Mouse (Mus musculus) MEL (cell line): ENCODE measurements at regions not wholly inside any gene's neighbourhood (a gene's known extent, or its start where the extent isn't known, plus 50 kb on each side); places are given as distances from the start of the nearest gene placed in this dataset.

ENCODE experiments used
- DNase-seq: peaks from one replicate; pipeline ENCODE4 v3.0.0; 2011; ENCODE audit warnings: low read depth, low spot score
- H3K27ac ChIP-seq: 2 replicates; pipeline ENCODE4 v1.5.1; 2012; ENCODE audit warnings: low read depth, mild to moderate bottlenecking, control low read depth, low read length, moderate library complexity; ENCODE audit not compliant: control insufficient read depth
- H3K27me3 ChIP-seq, 2 experiments: fragments of 150-350 bp in 1 of 2; sonication (generic) in 1 of 2; 2 replicates each; pipeline ENCODE4 v1.6.1; 2012; ENCODE audit warnings: low read length in 2 of 2, mild to moderate bottlenecking in 2 of 2, improper control_type of control experiment in 1 of 2, moderate library complexity in 1 of 2; ENCODE audit not compliant: insufficient read depth in 2 of 2, control insufficient read depth in 1 of 2
- H3K36me3 ChIP-seq, 2 experiments: 2 replicates each; pipeline ENCODE4 v1.6.1; 2012 to 2014; ENCODE audit warnings: low read length in 2 of 2, improper control_type of control experiment in 1 of 2, inconsistent platforms in 1 of 2, mild to moderate bottlenecking in 1 of 2; ENCODE audit not compliant: insufficient read depth in 2 of 2, control insufficient read depth in 1 of 2
- H3K4me1 ChIP-seq, 2 experiments: fragments of 150-350 bp in 1 of 2; sonication (generic) in 1 of 2; 2 replicates each; pipeline ENCODE4 v1.6.1; 2012; ENCODE audit warnings: low read length in 2 of 2, improper control_type of control experiment in 1 of 2, mild to moderate bottlenecking in 1 of 2; ENCODE audit not compliant: insufficient read depth in 2 of 2, control insufficient read depth in 1 of 2
- H3K4me3 ChIP-seq, 2 experiments: fragments of 150-350 bp in 1 of 2; sonication (generic) in 1 of 2; 2 replicates each; pipeline ENCODE4 v1.5.1; 2012; ENCODE audit warnings: low read depth in 2 of 2, low read length in 2 of 2, mild to moderate bottlenecking in 2 of 2, moderate library complexity in 2 of 2, control low read depth in 1 of 2, improper control_type of control experiment in 1 of 2; ENCODE audit not compliant: control insufficient read depth in 1 of 2, insufficient read depth in 1 of 2
- H3K79me2 ChIP-seq: 2 replicates; pipeline ENCODE4 v1.6.1; 2012; ENCODE audit warnings: mild to moderate bottlenecking, low read length, moderate library complexity; ENCODE audit not compliant: control insufficient read depth, poor library complexity, insufficient read depth
- H3K9ac ChIP-seq: 2 replicates; pipeline ENCODE4 v1.6.1; 2012; ENCODE audit warnings: low read depth, mild to moderate bottlenecking, control low read depth, low read length, moderate library complexity; ENCODE audit not compliant: control insufficient read depth, poor library complexity, severe bottlenecking
- H3K9me3 ChIP-seq: fragments of 150-350 bp; sonication (generic); replicated peaks from 2 replicates; pipeline ENCODE4 v1.6.1; 2012; ENCODE audit warnings: mild to moderate bottlenecking, low read length, improper control_type of control experiment, moderate library complexity; ENCODE audit not compliant: insufficient read depth
- CHD1 ChIP-seq: IDR thresholded peaks from 2 replicates; pipeline ENCODE4 v1.6.1; 2012; ENCODE audit warnings: low read depth, mild to moderate bottlenecking, inconsistent platforms, low read length, improper control_type of control experiment
- CHD2 ChIP-seq: IDR thresholded peaks from 2 replicates; pipeline ENCODE4 v1.6.1; 2011; ENCODE audit warnings: low read length, improper control_type of control experiment
- ELF1 ChIP-seq: IDR thresholded peaks from 2 replicates; pipeline ENCODE4 v1.6.1; 2014; ENCODE audit warnings: low read depth, mild to moderate bottlenecking, inconsistent platforms, low read length, improper control_type of control experiment, moderate library complexity
- ETS1 ChIP-seq: IDR thresholded peaks from 2 replicates; pipeline ENCODE4 v1.6.1; 2012; ENCODE audit warnings: low read depth, mild to moderate bottlenecking, inconsistent platforms, low read length, improper control_type of control experiment, moderate library complexity
- GABPA ChIP-seq: IDR thresholded peaks from 2 replicates; pipeline ENCODE4 v1.6.1; 2012; ENCODE audit warnings: low read depth, mild to moderate bottlenecking, inconsistent platforms, low read length, improper control_type of control experiment, moderate library complexity
- GATA1 ChIP-seq: IDR thresholded peaks from 2 replicates; pipeline ENCODE4 v1.6.1; 2011; ENCODE audit warnings: low read depth, low read length, improper control_type of control experiment
- MAFK ChIP-seq: IDR thresholded peaks from 2 replicates; pipeline ENCODE4 v1.6.1; 2011; ENCODE audit warnings: low read depth, mild to moderate bottlenecking, low read length, improper control_type of control experiment, borderline replicate concordance
- MAZ ChIP-seq: IDR thresholded peaks from 2 replicates; pipeline ENCODE4 v1.6.1; 2012; ENCODE audit warnings: low read depth, mild to moderate bottlenecking, inconsistent platforms, low read length, improper control_type of control experiment
- NELFE ChIP-seq: IDR thresholded peaks from 2 replicates; pipeline ENCODE4 v1.6.1; 2011; ENCODE audit warnings: low read depth, low read length, improper control_type of control experiment
- NRF1 ChIP-seq: IDR thresholded peaks from 2 replicates; pipeline ENCODE4 v1.6.1; 2014; ENCODE audit warnings: low read depth, mild to moderate bottlenecking, inconsistent platforms, low read length, improper control_type of control experiment, moderate library complexity; ENCODE audit not compliant: poor library complexity, insufficient read depth, severe bottlenecking
- RAD21 ChIP-seq: IDR thresholded peaks from 2 replicates; pipeline ENCODE4 v1.6.1; 2011; ENCODE audit warnings: mild to moderate bottlenecking, low read depth, low read length, improper control_type of control experiment
- RCOR1 ChIP-seq: IDR thresholded peaks from 2 replicates; pipeline ENCODE4 v1.6.1; 2012; ENCODE audit warnings: low read depth, mild to moderate bottlenecking, inconsistent platforms, low read length, improper control_type of control experiment
- TBP ChIP-seq: IDR thresholded peaks from 2 replicates; pipeline ENCODE4 v1.8.0; 2011; ENCODE audit warnings: low read depth, low read length, improper control_type of control experiment
- TCF12 ChIP-seq: IDR thresholded peaks from 2 replicates; pipeline ENCODE4 v1.6.1; 2014; ENCODE audit warnings: low read depth, mild to moderate bottlenecking, inconsistent platforms, low read length, improper control_type of control experiment, moderate library complexity
- UBTF ChIP-seq: IDR thresholded peaks from 2 replicates; pipeline ENCODE4 v1.6.1; 2012; ENCODE audit warnings: low read depth, mild to moderate bottlenecking, inconsistent platforms, low read length, improper control_type of control experiment, moderate library complexity, borderline replicate concordance; ENCODE audit not compliant: insufficient read depth
- ZKSCAN1 ChIP-seq: IDR thresholded peaks from 2 replicates; pipeline ENCODE4 v1.6.1; 2012; ENCODE audit warnings: low read depth, mild to moderate bottlenecking, inconsistent platforms, low read length, improper control_type of control experiment, moderate library complexity
- ZMIZ1 ChIP-seq: IDR thresholded peaks from 2 replicates; pipeline ENCODE4 v1.6.1; 2012; ENCODE audit warnings: low read depth, mild to moderate bottlenecking, inconsistent platforms, low read length, improper control_type of control experiment, moderate library complexity
- ZNF384 ChIP-seq: IDR thresholded peaks from 2 replicates; pipeline ENCODE4 v1.6.1; 2012; ENCODE audit warnings: low read depth, mild to moderate bottlenecking, inconsistent platforms, low read length, improper control_type of control experiment

- Histone ChIP-seq H3K9me3 (no peaks in the 10 kb centered on the region), H3K79me2 (no peaks in the 10 kb centered on the region), H3K36me3 (no peaks in the 10 kb centered on the region), H3K27me3 (no peaks in the 10 kb centered on the region), H3K4me1 (no peaks in the 10 kb centered on the region), H3K9ac (no peak overlapping the region), H3K27ac (no peak overlapping the region), H3K4me3 (no peak overlapping the region)
- TF ChIP-seq GATA1 = no peak
- no peak for TF ChIP-seq ETS1
- no peak for DNase-seq
These were observed 58.3 kb downstream of the Gm10358 start for GRCm38 (mm10) chr8:75348047-75348446.

- Histone ChIP-seq H3K4me3 (no peak overlapping the region), H3K27ac (no peak overlapping the region), H3K79me2 (no peaks in the 10 kb centered on the region), H3K9ac (no peak overlapping the region), H3K36me3 (no peaks in the 10 kb centered on the region), H3K4me1 (no peaks in the 10 kb centered on the region), H3K9me3 (no peaks in the 10 kb centered on the region), H3K27me3 (no peaks in the 10 kb centered on the region)
- TF ChIP-seq ZKSCAN1 = no peak
- TF ChIP-seq NELFE = no peak
- no peak for TF ChIP-seq GABPA
- TF ChIP-seq UBTF = no peak
- no peak for TF ChIP-seq RAD21
- no peak for TF ChIP-seq MAZ
- TF ChIP-seq TCF12 = no peak
- TF ChIP-seq ZMIZ1 = no peak
- no peak for TF ChIP-seq ETS1
- TF ChIP-seq MAFK = no peak
- TF ChIP-seq TBP = no peak
- no peak for TF ChIP-seq ELF1
- no peak for TF ChIP-seq CHD2
- no peak for TF ChIP-seq GATA1
- TF ChIP-seq ZNF384 = no peak
- no peak for TF ChIP-seq CHD1
- TF ChIP-seq RCOR1 = no peak
- TF ChIP-seq NRF1 = no peak
- no peak for DNase-seq
These were observed 85.8 kb downstream of the Gm10358 start for GRCm38 (mm10) chr8:75320614-75321013.
